Mouse (Mus musculus) midbrain, postnatal 0 days (tissue): ENCODE data around the gene Rcor2. TPM values are rescaled to one million over a fixed set of nuclear protein-coding genes. Genes with fewer than 3 reads are reported as not detected.

Source experiments
- ATAC-seq: fragments of 200-750 bp; cut with Nextera tagmentation; 2 replicates; pipeline ENCODE4 v1.8.0; 2017; ENCODE audit warnings: moderate number of reproducible peaks, mild to moderate bottlenecking, moderate TSS enrichment, moderate library complexity; ENCODE audit not compliant: low FRiP score
- DNase-seq: peaks from one replicate; pipeline ENCODE4 v3.0.0-alpha.2; 2015; ENCODE audit warnings: low spot score
- H3K27ac ChIP-seq: fragments of 300-500 bp; sonication (generic); 2 replicates; pipeline ENCODE4 v1.5.1; 2014; ENCODE audit warnings: low read depth, mild to moderate bottlenecking, low read length, mixed read lengths
- H3K27me3 ChIP-seq: fragments of 300-500 bp; sonication (generic); 2 replicates; pipeline ENCODE4 v1.6.1; 2014; ENCODE audit warnings: low read length, control low read depth, mixed read lengths; ENCODE audit not compliant: insufficient read depth
- H3K36me3 ChIP-seq: fragments of 300-500 bp; sonication (generic); 2 replicates; pipeline ENCODE4 v1.6.1; 2014; ENCODE audit warnings: low read length, control low read depth, mixed read lengths; ENCODE audit not compliant: insufficient read depth
- H3K4me1 ChIP-seq: fragments of 300-500 bp; sonication (generic); 2 replicates; pipeline ENCODE4 v1.6.1; 2014; ENCODE audit warnings: mild to moderate bottlenecking, control low read depth, antibody characterized with exemption, low read length, mixed read lengths; ENCODE audit not compliant: insufficient read depth
- H3K4me2 ChIP-seq: fragments of 300-500 bp; sonication (generic); 2 replicates; pipeline ENCODE4 v1.6.1; 2014; ENCODE audit warnings: low read depth, mild to moderate bottlenecking, low read length, mixed read lengths; ENCODE audit not compliant: poor library complexity, severe bottlenecking
- H3K4me3 ChIP-seq: fragments of 300-500 bp; sonication (generic); 2 replicates; pipeline ENCODE4 v1.5.1; 2014; ENCODE audit warnings: low read depth, mild to moderate bottlenecking, low read length, moderate library complexity
- H3K9ac ChIP-seq: fragments of 300-500 bp; sonication (generic); replicated peaks from 2 replicates; pipeline ENCODE4 v1.6.1; 2014; ENCODE audit warnings: mild to moderate bottlenecking, low read length, moderate library complexity, mixed read lengths; ENCODE audit not compliant: poor library complexity, severe bottlenecking
- H3K9me3 ChIP-seq: fragments of 300-500 bp; sonication (generic); 2 replicates; pipeline ENCODE4 v1.6.1; 2016; ENCODE audit warnings: low read length, control low read depth
- CTCF ChIP-seq: IDR thresholded peaks from 2 replicates; pipeline ENCODE4 v1.5.1; 2016; ENCODE audit warnings: antibody characterized with exemption, mild to moderate bottlenecking
- WGBS: fragments of 180-500 bp; shearing (Covaris S2); extraction: QIAGEN DNeasy Blood & Tissue Kit; methylation state at CpG from one replicate; pipeline ENCODE4 v1.1.7; 2014; 5-methylcytosine and 5-hydroxymethylcytosine counted together
- polyA plus RNA-seq: library from polyadenylated mRNA; unstranded; fragments of >200 nt; fragmentation: Nextera tagmentation; extraction: Ambion mirVana; gene quantifications from 2 replicates; pipeline ENCODE4 v1.2.1, GENCODE M21; 2015
- total RNA-seq: library from RNA; depleted of rRNA; stranded (reverse); fragments of >200 nt; gene quantifications from 2 replicates; pipeline ENCODE4 v1.2.3, GENCODE M21; 2014

Gene Rcor2
- total and polyA plus RNA-seq, 2 experiments from 2014 or later = 8.9 to 53.1 TPM

- Histone ChIP-seq H3K9ac (no peak overlapping the region), H3K27me3 (no peaks in the 10 kb centered on the region), H3K4me3 (no peak overlapping the region), H3K4me2 (no peak overlapping the region), H3K36me3 (no peaks in the 10 kb centered on the region), H3K9me3 (no peaks in the 10 kb centered on the region), H3K27ac (no peak overlapping the region), H3K4me1 (peaks cover 7% of the 10 kb centered on the region; the same call in 1 of the 2 replicates)
- ATAC-seq (no peak), DNase-seq (no peak)
- WGBS = 87% methylated on average over 7 of the region's 7 CpGs
- TF ChIP-seq CTCF = no peak
Measured at GRCm38 (mm10) chr19:7301647-7302492, 34.7 kb downstream of the Rcor2 start.

GRCm38 (mm10) chr19:7302493-7302797 is 35.3 kb downstream of the Rcor2 start:
- peaks cover 7% of the 10 kb centered on the region; the same call in 1 of the 2 replicates for H3K4me1 ChIP-seq

DNA sequence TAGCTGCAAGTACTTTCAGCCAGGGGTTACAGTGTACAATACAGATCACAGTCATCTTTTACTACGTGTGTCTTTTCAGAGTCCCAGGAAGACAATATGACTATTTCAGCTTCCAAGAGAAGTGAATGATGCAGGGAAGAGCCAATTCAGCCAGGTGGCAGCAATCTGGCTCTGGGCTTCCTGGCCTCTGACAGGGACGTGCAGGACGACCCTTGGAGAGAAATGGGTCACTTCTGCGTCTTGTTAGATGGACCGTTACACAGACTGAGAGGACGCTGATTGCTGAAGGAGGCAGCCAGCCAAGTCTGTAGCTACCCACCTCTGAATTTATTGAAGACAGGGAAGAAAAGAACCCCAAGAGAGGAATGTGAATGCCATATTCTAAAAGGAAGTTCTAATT is 36.7 kb downstream of the Rcor2 start:
- peak; percentile 24; the same call in 1 of the 2 replicates for TF ChIP-seq CTCF
- Histone ChIP-seq H3K27me3 (no peaks in the 10 kb centered on the region), H3K4me2 (no peak overlapping the region), H3K9me3 (no peaks in the 10 kb centered on the region), H3K27ac (no peak overlapping the region), H3K4me1 (peaks cover 7% of the 10 kb centered on the region; the same call in 1 of the 2 replicates), H3K4me3 (no peak overlapping the region), H3K9ac (no peak overlapping the region), H3K36me3 (no peaks in the 10 kb centered on the region)
- DNase-seq = no peak
- WGBS = 72% methylated on average over 6 of the region's 6 CpGs
- no peak for ATAC-seq

More at GRCm38 (mm10) chr19:7302493-7302797, 35.3 kb downstream of the Rcor2 start:
- H3K27me3 ChIP-seq = no peaks in the 10 kb centered on the region
- WGBS = 65% methylated on average over 1 of the region's 1 CpGs
- ATAC-seq (no peak), DNase-seq (no peak)
- no peak overlapping the region for H3K4me3 ChIP-seq
- no peak overlapping the region for H3K9ac ChIP-seq
- H3K36me3 ChIP-seq = no peaks in the 10 kb centered on the region
- H3K4me2 ChIP-seq = no peak overlapping the region
- no peak overlapping the region for H3K27ac ChIP-seq
- TF ChIP-seq CTCF = no peak
- no peaks in the 10 kb centered on the region for H3K9me3 ChIP-seq

DNA sequence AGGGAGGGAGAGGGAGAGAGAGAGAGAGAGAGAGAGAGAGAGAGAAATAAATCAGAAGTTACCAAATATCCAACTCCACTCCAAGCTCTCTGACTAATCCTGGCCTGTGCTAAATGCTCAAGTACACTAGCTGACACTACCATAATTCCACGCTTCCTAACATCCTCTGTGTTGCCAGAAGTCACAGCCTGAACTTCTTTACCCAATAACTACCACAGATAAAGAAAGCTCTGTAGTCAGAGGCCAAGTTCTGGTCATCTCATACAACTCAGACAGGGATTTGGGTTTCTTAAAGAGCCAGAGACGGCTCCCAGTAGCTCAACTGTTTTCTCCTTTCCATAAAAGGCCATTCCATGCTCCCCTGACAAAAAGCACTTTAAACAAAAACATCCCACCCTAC is 37.7 kb downstream of the Rcor2 start:
- no peak overlapping the region for H3K4me2 ChIP-seq
- no peaks in the 10 kb centered on the region for H3K9me3 ChIP-seq
- no peak for TF ChIP-seq CTCF
- H3K27ac ChIP-seq = no peak overlapping the region
- H3K9ac ChIP-seq = no peak overlapping the region
- 72% methylated on average over 2 of the region's 2 CpGs for whole genome bisulfite sequencing
- no peak for DNase-seq
- H3K4me1 ChIP-seq = no peaks in the 10 kb centered on the region
- H3K27me3 ChIP-seq = no peaks in the 10 kb centered on the region
- no peak for ATAC-seq
- H3K36me3 ChIP-seq = no peaks in the 10 kb centered on the region
- no peak overlapping the region for H3K4me3 ChIP-seq

DNA sequence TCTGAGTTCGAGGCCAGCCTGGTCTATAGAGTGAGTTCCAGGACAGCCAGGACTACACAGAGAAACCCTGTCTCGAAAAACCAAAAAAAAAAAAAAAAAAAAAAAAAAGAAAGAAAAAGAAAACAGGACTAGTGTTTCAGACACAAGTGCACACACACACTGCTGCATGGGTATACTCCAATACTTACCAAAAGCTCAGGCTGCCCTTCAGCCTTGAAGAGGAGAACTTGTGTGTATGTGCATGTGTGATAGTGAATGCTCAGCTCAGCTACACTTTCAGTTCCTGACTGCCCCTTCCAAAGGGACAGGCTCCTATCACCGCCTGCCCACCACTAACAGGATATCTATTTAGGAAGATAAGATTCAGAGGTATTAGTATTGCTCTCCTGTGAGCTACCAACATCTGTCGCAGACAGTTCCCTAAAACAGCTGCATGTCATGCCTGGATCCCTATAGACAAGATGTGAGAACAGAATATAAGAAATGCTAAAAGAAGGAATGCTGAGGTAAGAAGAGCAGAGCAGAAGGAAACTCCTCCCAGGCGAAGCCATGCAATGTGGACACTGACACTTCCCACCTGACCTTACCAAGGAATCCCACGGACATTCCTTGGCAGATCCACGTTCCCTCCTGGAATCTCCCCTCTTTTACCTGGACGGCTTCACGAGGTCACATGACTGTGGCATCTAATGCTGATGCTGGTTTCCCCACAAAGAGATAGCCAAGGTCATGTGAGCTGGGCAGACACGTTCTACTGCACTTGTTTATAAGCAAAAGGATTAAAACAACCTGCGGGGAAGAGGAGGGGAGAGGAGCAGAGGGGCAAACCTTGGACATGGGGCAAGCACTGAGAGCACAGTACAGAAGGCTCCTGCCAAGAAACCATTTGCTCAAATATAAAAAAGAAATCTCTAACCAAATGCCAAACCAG is 38.5 kb downstream of the Rcor2 start:
- H3K27ac ChIP-seq = no peak overlapping the region
- H3K4me2 ChIP-seq = no peak overlapping the region
- no peak overlapping the region for H3K9ac ChIP-seq
- H3K4me1 ChIP-seq = no peaks in the 10 kb centered on the region; the same call in 1 of the 2 replicates
- no peak for TF ChIP-seq CTCF
- no peaks in the 10 kb centered on the region for H3K9me3 ChIP-seq
- no peaks in the 10 kb centered on the region for H3K36me3 ChIP-seq
- no peaks in the 10 kb centered on the region for H3K27me3 ChIP-seq
- no peak for DNase-seq
- no peak overlapping the region for H3K4me3 ChIP-seq
- ATAC-seq = no peak
- 81% methylated on average over 10 of the region's 11 CpGs for whole genome bisulfite sequencing
